ENCODE assay signal across 16 mouse cellular contexts in the genomic region with DNA sequence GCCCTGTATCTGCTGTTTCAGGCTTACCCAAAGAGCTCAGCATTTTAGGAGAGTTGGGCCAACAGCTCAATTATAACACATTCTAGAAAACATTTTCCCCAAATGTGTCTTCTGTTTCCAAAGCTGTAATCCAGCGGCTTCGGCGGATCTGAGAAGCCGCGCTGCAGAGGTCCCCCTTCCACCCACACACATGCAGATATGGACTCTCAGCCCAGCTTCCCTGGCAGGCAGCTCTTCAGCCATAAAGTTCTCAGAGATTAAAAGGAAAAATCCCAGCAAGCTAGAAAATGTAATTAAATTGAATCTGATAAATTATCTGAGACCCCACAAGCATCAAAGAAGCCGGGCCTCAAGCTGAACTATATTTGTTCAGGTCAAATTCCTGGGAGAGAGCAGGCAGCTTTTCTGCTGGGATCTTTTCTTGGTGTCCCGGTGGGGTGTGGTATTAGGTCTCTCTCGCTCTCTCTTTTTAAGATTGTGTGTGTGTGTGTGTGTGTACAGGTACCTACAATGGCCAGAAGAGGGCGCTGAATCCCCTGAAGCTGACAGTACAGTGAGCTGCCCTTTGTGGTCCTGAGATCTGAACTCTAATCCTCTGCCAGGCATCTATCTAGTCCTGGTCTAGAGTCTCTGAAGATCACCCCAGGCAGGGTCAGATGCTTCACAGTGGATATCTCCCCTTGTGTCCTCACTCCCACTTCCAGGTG.
DNase-seq lines count a peak whose midpoint lies in the region; ATAC-seq and TF ChIP-seq lines count a peak whose summit lies in the region.
"Had no signal": no experiment of that assay in that cellular context is flagged by ENCODE, and none has a peak within 500 bp of the region (broad histone marks: within the 10 kb centered on the region; RNA-seq: fewer than 3 reads in every experiment).

No protein-coding gene starts in this region.

- TF ChIP-seq POLR2A in testis, adult 2 months (IDR thresholded peaks at IDR 0.05; ENCODE audit: control insufficient read depth, low read depth, low read length), result no peak

- WGBS in heart, embryonic 10.5 days, result 81% methylated on average over 9 of the region's 9 CpGs
- WGBS in liver, embryonic 14.5 days (ENCODE audit: insufficient replicate concordance), result 86% methylated on average over 9 of the region's 9 CpGs
- 79% methylated on average over 9 of the region's 9 CpGs for WGBS in liver, postnatal 0 days (ENCODE audit: insufficient replicate concordance)
- WGBS in stomach, postnatal 0 days, result 51% methylated on average over 9 of the region's 9 CpGs

- no peaks in the 10 kb centered on the region for H3K9me3 ChIP-seq in heart, embryonic 10.5 days
- H3K9me3 ChIP-seq in liver, embryonic 14.5 days (ENCODE audit: control insufficient read depth, low read length), result no peaks in the 10 kb centered on the region
- H3K9me3 ChIP-seq in liver, postnatal 0 days (ENCODE audit: low read length), result no peaks in the 10 kb centered on the region
- H3K9me3 ChIP-seq in stomach, postnatal 0 days (ENCODE audit: control insufficient read depth, low read length), result no peaks in the 10 kb centered on the region
- H3K9me3 ChIP-seq: heart, embryonic 12.5 days; hindbrain, embryonic 10.5 days; neural tube, embryonic 12.5 days had no signal

- H3K9ac ChIP-seq in liver, embryonic 14.5 days (replicated peaks), result no peak overlapping the region
- no peak overlapping the region for H3K9ac ChIP-seq in liver, postnatal 0 days (replicated peaks)
- H3K9ac ChIP-seq in stomach, postnatal 0 days (ENCODE audit: low read length), result no peak overlapping the region
- H3K9ac ChIP-seq: heart, embryonic 12.5 days; neural tube, embryonic 12.5 days had no signal

- no peak for TF ChIP-seq EP300 in liver, embryonic 14.5 days (IDR thresholded peaks at IDR 0.05; ENCODE audit: low read depth)
- TF ChIP-seq EP300 in liver, postnatal 0 days (IDR thresholded peaks at IDR 0.05; ENCODE audit: low read depth), result no peak
- peak; percentile 29 for TF ChIP-seq EP300 in stomach, postnatal 0 days (optimal IDR thresholded peaks at IDR 0.05)

- H3K4me1 ChIP-seq in heart, embryonic 10.5 days, result peaks cover 18% of the 10 kb centered on the region
- no peaks in the 10 kb centered on the region for H3K4me1 ChIP-seq in liver, embryonic 14.5 days (replicated peaks; ENCODE audit: control insufficient read depth in 2 of 2, insufficient read depth in 2 of 2, low read length in 1 of 2)
- no peaks in the 10 kb centered on the region for H3K4me1 ChIP-seq in liver, postnatal 0 days (ENCODE audit: insufficient read depth)
- no peaks in the 10 kb centered on the region for H3K4me1 ChIP-seq in testis, adult 2 months (ENCODE audit: control insufficient read depth, insufficient read depth, low read length)
- H3K4me1 ChIP-seq in stomach, postnatal 0 days (replicated peaks; ENCODE audit: control insufficient read depth, insufficient read depth), result no peaks in the 10 kb centered on the region
- H3K4me1 ChIP-seq: megakaryocyte, embryonic 14.5 days had no signal

- intact Hi-C loops in heart, postnatal 25 days (cut with DNase I), result no loop called here

- peak overlapping the region; percentile 47; the same call in 1 of the 2 replicates for H3K27ac ChIP-seq in heart, embryonic 10.5 days
- no peak overlapping the region for H3K27ac ChIP-seq in liver, embryonic 14.5 days
- H3K27ac ChIP-seq in liver, postnatal 0 days (ENCODE audit: low read depth), result no peak overlapping the region
- H3K27ac ChIP-seq in testis, adult 2 months (ENCODE audit: control insufficient read depth, insufficient read depth, low read depth, low read length), result no peak overlapping the region
- H3K27ac ChIP-seq in stomach, postnatal 0 days (replicated peaks), result 0 out of 2 replicates have a peak overlapping the region, but pooled peaks have one; percentile 4
- H3K27ac ChIP-seq: neural tube, embryonic 12.5 days had no signal

- no peak for ATAC-seq in liver, embryonic 14.5 days (ENCODE audit: insufficient read depth)
- ATAC-seq in liver, postnatal 0 days, result no peak
- ATAC-seq in stomach, postnatal 0 days (ENCODE audit: low FRiP score, low TSS enrichment), result 0 out of 2 replicates have a peak, but pooled peaks have one; percentile 14

- no peak for DNase-seq in heart, embryonic 10.5 days (ENCODE audit: low spot score)
- DNase-seq in heart, postnatal 25 days (ENCODE audit: low spot score), result no peak
- no peak for DNase-seq in liver, embryonic 14.5 days (ENCODE audit: low read depth in 3 of 3, low spot score in 3 of 3)
- DNase-seq in liver, postnatal 0 days, result no peak
- DNase-seq in testis, postnatal 14 days (ENCODE audit: low spot score), result no peak
- no peak for DNase-seq in stomach, postnatal 0 days (ENCODE audit: low spot score)
- DNase-seq in cerebellum, postnatal 10 days, result no peak
- DNase-seq: cerebellum, adult 9-10 months; gastrocnemius, postnatal 14 days; thymus, postnatal 25 days had no signal

- H3K4me2 ChIP-seq in liver, embryonic 14.5 days (ENCODE audit: low read depth), result no peak overlapping the region
- H3K4me2 ChIP-seq in liver, postnatal 0 days (ENCODE audit: low read depth, low read length), result no peak overlapping the region
- no peak overlapping the region for H3K4me2 ChIP-seq in stomach, postnatal 0 days (replicated peaks; ENCODE audit: low read depth)
- H3K4me2 ChIP-seq: heart, embryonic 12.5 days; liver, embryonic 11.5 days; neural tube, embryonic 12.5 days had no signal

- peaks cover 8% of the 10 kb centered on the region for H3K36me3 ChIP-seq in heart, embryonic 10.5 days
- H3K36me3 ChIP-seq in liver, embryonic 14.5 days (replicated peaks; ENCODE audit: control insufficient read depth, insufficient read depth, low read depth), result no peaks in the 10 kb centered on the region
- no peaks in the 10 kb centered on the region for H3K36me3 ChIP-seq in liver, postnatal 0 days (replicated peaks; ENCODE audit: insufficient read depth, low read length)
- H3K36me3 ChIP-seq in testis, adult 2 months (ENCODE audit: control insufficient read depth, insufficient read depth, low read length), result no peaks in the 10 kb centered on the region
- no peaks in the 10 kb centered on the region for H3K36me3 ChIP-seq in stomach, postnatal 0 days (ENCODE audit: control insufficient read depth, insufficient read depth, low read length)
- H3K36me3 ChIP-seq: heart, embryonic 12.5 days; neural tube, embryonic 12.5 days had no signal

- TF ChIP-seq CTCF in liver, embryonic 14.5 days (IDR thresholded peaks at IDR 0.05; ENCODE audit: low read depth), result peak; percentile 35
- TF ChIP-seq CTCF in liver, postnatal 0 days (IDR thresholded peaks at IDR 0.05; ENCODE audit: low read depth), result no peak
- TF ChIP-seq CTCF in testis, adult 2 months (IDR thresholded peaks at IDR 0.05; ENCODE audit: control insufficient read depth, insufficient read depth, insufficient replicate concordance, low read depth, low read length), result 0 out of 2 replicates have a peak, but pooled peaks have one; percentile 19
- TF ChIP-seq CTCF in stomach, postnatal 0 days (IDR thresholded peaks at IDR 0.05; ENCODE audit: low read depth), result peak; percentile 51

- H3K4me3 ChIP-seq in heart, embryonic 10.5 days, result no peak overlapping the region
- H3K4me3 ChIP-seq in liver, embryonic 14.5 days (ENCODE audit: insufficient read depth in 1 of 2, low read depth in 2 of 2, low read length in 2 of 2), result no peak overlapping the region
- H3K4me3 ChIP-seq in liver, postnatal 0 days (ENCODE audit: low read depth, low read length), result no peak overlapping the region
- H3K4me3 ChIP-seq in testis, adult 2 months (ENCODE audit: control insufficient read depth, low read depth, low read length), result no peak overlapping the region
- no peak overlapping the region for H3K4me3 ChIP-seq in stomach, postnatal 0 days (ENCODE audit: low read depth, low read length)
- H3K4me3 ChIP-seq: heart, embryonic 12.5 days; hindbrain, embryonic 10.5 days; megakaryocyte, embryonic 14.5 days; neural tube, embryonic 12.5 days had no signal

- 0 out of 2 replicates have a peak, but pooled peaks cover 5% of the 10 kb centered on the region for H3K27me3 ChIP-seq in heart, embryonic 10.5 days (ENCODE audit: insufficient read depth, poor library complexity, severe bottlenecking)
- H3K27me3 ChIP-seq in liver, embryonic 14.5 days (ENCODE audit: control insufficient read depth, insufficient read depth, low read length), result no peaks in the 10 kb centered on the region
- H3K27me3 ChIP-seq in liver, postnatal 0 days (ENCODE audit: insufficient read depth, low read length), result no peaks in the 10 kb centered on the region
- no peaks in the 10 kb centered on the region for H3K27me3 ChIP-seq in testis, adult 2 months (ENCODE audit: control insufficient read depth, insufficient read depth, low read length)
- H3K27me3 ChIP-seq in stomach, postnatal 0 days (ENCODE audit: control insufficient read depth, insufficient read depth, low read length), result no peaks in the 10 kb centered on the region
- H3K27me3 ChIP-seq: heart, embryonic 12.5 days; neural tube, embryonic 12.5 days had no signal

Comparison
In these comparisons a context has a peak if more than half of its experiments do, and no peak if none do; other contexts are left out.
1. H3K27ac ChIP-seq: peak in heart, embryonic 10.5 days (single experiment) and stomach, postnatal 0 days (single experiment); none in liver, embryonic 14.5 days (single experiment), liver, postnatal 0 days (single experiment) and testis, adult 2 months (single experiment).